Mouse (Mus musculus) G1E-ER4 (cell line): ENCODE measurements around the gene Spryd3. TPM values are rescaled to one million over a fixed set of nuclear protein-coding genes. Genes with fewer than 3 reads are reported as not detected.

Source experiments
- GATA1 ChIP-seq: IDR thresholded peaks from one replicate; pipeline ENCODE4 v1.8.0; 2012; ENCODE audit warnings: low read length, inconsistent platforms
- polyA plus RNA-seq: library from polyadenylated mRNA; stranded (reverse); fragments of >175 nt; gene quantifications from 2 replicates; pipeline ENCODE4 v1.2.3, GENCODE M21; 2012

Spryd3 gene
- polyA plus RNA-seq, 1 experiment: 17.4 TPM

- TF ChIP-seq GATA1: no peak
Observed at GRCm38 (mm10) chr15:102099260-102099659, 36.8 kb downstream of the Spryd3 start.

- no peak for TF ChIP-seq GATA1
Observed at GRCm38 (mm10) chr15:102097991-102098555, 38.0 kb downstream of the Spryd3 start.

- TF ChIP-seq GATA1: no peak
Observed at GRCm38 (mm10) chr15:102097147-102097915, 38.7 kb downstream of the Spryd3 start.

GRCm38 (mm10) chr15:102094988-102095387 is 41.0 kb downstream of the Spryd3 start:
- TF ChIP-seq GATA1: no peak

GRCm38 (mm10) chr15:102094157-102094556 is 41.9 kb downstream of the Spryd3 start:
- TF ChIP-seq GATA1: no peak

GRCm38 (mm10) chr15:102092222-102092621 is 43.8 kb downstream of the Spryd3 start:
- no peak for TF ChIP-seq GATA1

- TF ChIP-seq GATA1: no peak
Observed at GRCm38 (mm10) chr15:102091688-102092087, 44.3 kb downstream of the Spryd3 start.

- no peak for TF ChIP-seq GATA1
Observed at GRCm38 (mm10) chr15:102091063-102091679, 44.9 kb downstream of the Spryd3 start.

GRCm38 (mm10) chr15:102089914-102090585 is 46.0 kb downstream of the Spryd3 start:
- no peak for TF ChIP-seq GATA1

GRCm38 (mm10) chr15:102083028-102083427 is 53.0 kb downstream of the Spryd3 start:
- TF ChIP-seq GATA1: no peak

- TF ChIP-seq GATA1: no peak
Observed at GRCm38 (mm10) chr15:102082148-102082547, 53.9 kb downstream of the Spryd3 start.

GRCm38 (mm10) chr15:102080429-102080828 is 55.6 kb downstream of the Spryd3 start:
- no peak for TF ChIP-seq GATA1

- no peak for TF ChIP-seq GATA1
Observed at GRCm38 (mm10) chr15:102079221-102079620, 56.8 kb downstream of the Spryd3 start.

GRCm38 (mm10) chr15:102077111-102077677 is 58.8 kb downstream of the Spryd3 start:
- no peak for TF ChIP-seq GATA1

GRCm38 (mm10) chr15:102074876-102075585 is 61.0 kb downstream of the Spryd3 start:
- TF ChIP-seq GATA1: no peak
